Mouse (Mus musculus) lung, postnatal 25 days (tissue): ENCODE data around the gene Olfr845.

Experiments used
- DNase-seq: peaks from one replicate; pipeline ENCODE4 v3.0.0; 2022; ENCODE audit warnings: low spot score

The Olfr845 gene

DNA sequence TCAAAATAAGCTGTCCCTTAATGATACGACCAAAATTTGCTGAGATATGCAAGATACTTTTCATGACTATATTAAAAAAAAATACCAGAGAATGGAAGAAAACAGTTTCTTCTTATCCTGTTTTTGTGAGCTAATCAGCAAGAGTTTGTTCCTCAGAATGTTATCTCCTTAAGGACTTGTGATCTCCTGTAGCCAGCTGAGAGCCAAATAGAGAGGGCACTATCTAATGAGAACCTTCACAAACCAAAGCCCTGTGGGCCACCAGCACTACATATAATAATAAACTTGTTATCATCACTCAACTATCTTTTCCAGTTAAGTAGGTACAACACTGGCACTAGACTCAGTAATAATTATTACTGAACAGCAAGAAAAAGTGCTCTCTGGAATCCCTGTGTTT lies at the start of gene Olfr845:
Olfr845 (plus strand) TSS at position 301 of the 400 bp plus-strand sequence.
- no peak for DNase-seq

DNA sequence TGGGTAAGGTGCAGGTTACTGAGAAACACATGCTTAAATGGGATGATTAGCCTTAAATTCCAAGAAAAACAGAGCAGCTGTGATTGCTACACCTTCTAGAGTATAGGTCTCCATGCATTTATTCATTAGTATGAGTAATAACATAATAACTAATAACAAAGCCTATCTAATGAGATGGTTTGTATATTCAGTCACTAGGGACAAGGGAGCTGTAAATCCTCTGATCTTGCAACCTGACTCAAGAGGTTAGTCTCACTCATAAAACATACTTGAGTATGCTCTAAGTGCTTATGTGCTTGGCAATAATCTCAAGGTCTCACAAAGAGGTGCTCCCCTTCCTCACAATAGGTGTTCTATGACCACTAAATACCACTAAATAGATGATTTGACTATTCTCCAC lies 20.2 kb upstream of the Olfr845 start, which contains the start of gene Olfr844:
Olfr844 (plus strand) TSS at position 301 of the 400 bp plus-strand sequence.
- no peak for DNase-seq

DNA sequence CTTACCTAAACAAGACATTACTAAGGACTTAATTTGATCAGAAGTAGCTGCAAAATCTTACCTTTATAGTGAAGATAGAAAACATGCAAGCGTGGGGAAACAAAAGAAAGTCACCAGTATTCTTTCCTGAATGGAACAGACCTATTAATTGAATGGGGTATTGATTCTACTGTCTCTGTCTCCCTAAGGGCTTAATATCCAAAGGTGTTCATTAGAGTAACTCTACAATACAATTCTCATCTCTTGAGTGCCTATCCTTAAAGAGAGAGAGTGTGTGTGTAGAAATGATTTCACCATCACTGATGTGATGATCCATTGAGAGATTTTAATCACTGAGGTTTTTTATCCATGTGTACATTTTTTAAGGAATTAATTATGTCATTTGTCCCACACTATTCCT lies 27.6 kb downstream of the Olfr845 start, which contains the start of gene Olfr846:
Olfr846 (minus strand) TSS at position 101 of the 400 bp plus-strand sequence.
- DNase-seq: no peak

DNA sequence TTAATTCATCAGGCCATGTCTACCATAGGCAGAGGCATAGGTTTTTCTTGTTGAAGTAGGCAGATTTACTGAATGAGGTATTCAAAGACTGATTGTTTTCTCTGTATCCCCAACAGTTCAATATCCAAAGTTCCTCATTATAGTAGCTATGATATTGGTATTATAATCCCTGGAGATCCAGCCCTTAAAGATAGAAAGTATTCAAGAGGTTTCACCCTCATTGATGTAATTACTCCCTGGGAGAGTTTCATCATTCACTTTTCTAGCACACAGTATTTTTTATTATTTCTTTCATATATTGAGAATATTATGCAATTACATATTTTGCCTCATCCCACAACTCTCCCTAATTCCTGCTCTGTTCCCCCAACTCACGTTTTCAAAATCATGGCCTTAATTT lies 42.3 kb downstream of the Olfr845 start, which contains the start of gene Olfr847:
Olfr847 (minus strand) TSS at position 101 of the 400 bp plus-strand sequence.
- no peak for DNase-seq
